Mouse (Mus musculus): ENCODE results near the gene Vamp5.

- TF ChIP-seq POLR2A (IDR thresholded peaks at IDR 0.05; ENCODE audit: insufficient read depth, low read depth, low read length): no peak
- no peak for TF ChIP-seq CTCF (IDR thresholded peaks at IDR 0.05)
- no peak for TF ChIP-seq EP300 (IDR thresholded peaks at IDR 0.05; ENCODE audit: insufficient read depth, low read depth, low read length)
These were observed 8.7 kb downstream of the Vamp5 start for GRCm38 (mm10) chr6:72371571-72371970.

All from heart, adult 2 months (tissue).